Mouse (Mus musculus) stomach, postnatal 0 days (tissue): ENCODE results near the gene Sh3bp2. TPM values are rescaled to one million over a fixed set of nuclear protein-coding genes. Genes with fewer than 3 reads are reported as not detected.
A peak's percentile ranks its signal among the peaks of the same experiment; 100 is the strongest.

Source experiments
- ATAC-seq: fragments of 200-750 bp; cut with Nextera tagmentation; 2 replicates; pipeline ENCODE4 v1.8.0; 2017; ENCODE audit not compliant: low FRiP score, low TSS enrichment
- DNase-seq: peaks from one replicate; pipeline ENCODE4 v3.0.0-alpha.2; 2016; ENCODE audit warnings: low spot score
- H3K27ac ChIP-seq: fragments of 300-500 bp; sonication (generic); replicated peaks from 2 replicates; pipeline ENCODE4 v1.5.1; 2014; ENCODE audit warnings: mild to moderate bottlenecking, control low read depth
- H3K27me3 ChIP-seq: fragments of 300-500 bp; sonication (generic); 2 replicates; pipeline ENCODE4 v1.6.1; 2014; ENCODE audit warnings: low read length; ENCODE audit not compliant: control insufficient read depth, insufficient read depth
- H3K36me3 ChIP-seq: fragments of 300-500 bp; sonication (generic); 2 replicates; pipeline ENCODE4 v1.6.1; 2014; ENCODE audit warnings: low read length, mixed read lengths; ENCODE audit not compliant: control insufficient read depth, insufficient read depth
- H3K4me1 ChIP-seq: fragments of 300-500 bp; sonication (generic); replicated peaks from 2 replicates; pipeline ENCODE4 v1.6.1; 2014; ENCODE audit warnings: antibody characterized with exemption; ENCODE audit not compliant: control insufficient read depth, insufficient read depth
- H3K4me2 ChIP-seq: fragments of 300-500 bp; sonication (generic); replicated peaks from 2 replicates; pipeline ENCODE4 v1.6.1; 2014; ENCODE audit warnings: low read depth, mild to moderate bottlenecking, control low read depth, moderate library complexity
- H3K4me3 ChIP-seq: fragments of 300-500 bp; sonication (generic); 2 replicates; pipeline ENCODE4 v1.5.1; 2014; ENCODE audit warnings: low read depth, low read length, control low read depth
- H3K9ac ChIP-seq: fragments of 300-500 bp; sonication (generic); 2 replicates; pipeline ENCODE4 v1.6.1; 2014; ENCODE audit warnings: mild to moderate bottlenecking, low read length, control low read depth, mixed read lengths
- H3K9me3 ChIP-seq: fragments of 300-500 bp; sonication (generic); 2 replicates; pipeline ENCODE4 v1.6.1; 2016; ENCODE audit warnings: low read length; ENCODE audit not compliant: control insufficient read depth
- CTCF ChIP-seq: IDR thresholded peaks from 2 replicates; pipeline ENCODE4 v1.5.1; 2016; ENCODE audit warnings: antibody characterized with exemption, low read depth, mild to moderate bottlenecking, moderate library complexity
- EP300 ChIP-seq: optimal IDR thresholded peaks from 2 replicates; pipeline ENCODE3; 2016; ENCODE audit warnings: antibody characterized with exemption
- WGBS: fragments of 180-500 bp; shearing (Covaris S2); extraction: QIAGEN DNeasy Blood & Tissue Kit; methylation state at CpG from one replicate; pipeline ENCODE4 v1.1.7; 2014; 5-methylcytosine and 5-hydroxymethylcytosine counted together
- polyA plus RNA-seq: library from polyadenylated mRNA; unstranded; fragments of >200 nt; fragmentation: Nextera tagmentation; extraction: Ambion mirVana; gene quantifications from 2 replicates; pipeline ENCODE4 v1.2.1, GENCODE M21; 2015

Gene Sh3bp2
- polyA plus RNA-seq, 1 experiment from 2014 or later, result 4.9 TPM

GRCm38 (mm10) chr5:34512486-34512885 is 13.2 kb upstream of the Sh3bp2 start:
- 85% methylated on average over 3 of the region's 3 CpGs for WGBS
- Histone ChIP-seq H3K4me1 (0 out of 2 replicates have a peak, but pooled peaks cover 2% of the 10 kb centered on the region), H3K9ac (no peak overlapping the region), H3K9me3 (no peaks in the 10 kb centered on the region), H3K4me3 (peak overlapping the region; percentile 85; the same call in 1 of the 2 replicates), H3K27me3 (no peaks in the 10 kb centered on the region), H3K36me3 (no peaks in the 10 kb centered on the region), H3K27ac (no peak overlapping the region), H3K4me2 (peak overlapping the region; percentile 90)
- ATAC-seq (no peak), DNase-seq (no peak)
- TF ChIP-seq CTCF, result no peak
- TF ChIP-seq EP300, result no peak

GRCm38 (mm10) chr5:34513466-34514217 is 12.0 kb upstream of the Sh3bp2 start, which contains the start of gene Tnip2:
Gene Tnip2 (minus strand): TSS chr5:34513991.
- WGBS, result under 1% methylated on average over 64 of the region's 64 CpGs
- H3K4me2 ChIP-seq, result peak within 1 kb of the TSS; percentile 90
- H3K4me3 ChIP-seq, result peak within 1 kb of the TSS; percentile 85
- peak within 1 kb of the TSS; percentile 85 for H3K27ac ChIP-seq
- TF ChIP-seq EP300 (no peak), CTCF (no peak)
- 0 out of 2 replicates have a peak, but pooled peaks cover 2% of the 10 kb centered on the region for H3K4me1 ChIP-seq
- H3K36me3 ChIP-seq, result no peaks in the 10 kb centered on the region
- peak within 1 kb of the TSS; percentile 91 for H3K9ac ChIP-seq
- peak; percentile 99 for DNase-seq
- no peaks in the 10 kb centered on the region for H3K27me3 ChIP-seq
- ATAC-seq, result peak; percentile 98
- H3K9me3 ChIP-seq, result no peaks in the 10 kb centered on the region

GRCm38 (mm10) chr5:34514218-34514566 is 11.4 kb upstream of the Sh3bp2 start:
- no peak for TF ChIP-seq CTCF
- no peak for TF ChIP-seq EP300
- H3K27ac ChIP-seq, result no peak overlapping the region
- WGBS, result 8% methylated on average over 7 of the region's 7 CpGs
- H3K4me3 ChIP-seq, result peak overlapping the region; percentile 85
- H3K9ac ChIP-seq, result peak overlapping the region; percentile 28
- ATAC-seq (peak; percentile 67; the same call in 1 of the 2 replicates), DNase-seq (no peak)
- H3K4me1 ChIP-seq, result 0 out of 2 replicates have a peak, but pooled peaks cover 2% of the 10 kb centered on the region
- peak overlapping the region; percentile 90 for H3K4me2 ChIP-seq
- H3K36me3 ChIP-seq, result no peaks in the 10 kb centered on the region
- H3K27me3 ChIP-seq, result no peaks in the 10 kb centered on the region
- no peaks in the 10 kb centered on the region for H3K9me3 ChIP-seq

- Histone ChIP-seq H3K36me3 (no peaks in the 10 kb centered on the region), H3K27ac (no peak overlapping the region), H3K4me1 (0 out of 2 replicates have a peak, but pooled peaks cover 2% of the 10 kb centered on the region), H3K9me3 (no peaks in the 10 kb centered on the region), H3K4me2 (no peak overlapping the region), H3K9ac (no peak overlapping the region), H3K27me3 (no peaks in the 10 kb centered on the region), H3K4me3 (no peak overlapping the region)
- ATAC-seq (no peak), DNase-seq (no peak)
- TF ChIP-seq EP300, result no peak
- no peak for TF ChIP-seq CTCF
These were observed 10.5 kb upstream of the Sh3bp2 start for GRCm38 (mm10) chr5:34515096-34515495.

DNA sequence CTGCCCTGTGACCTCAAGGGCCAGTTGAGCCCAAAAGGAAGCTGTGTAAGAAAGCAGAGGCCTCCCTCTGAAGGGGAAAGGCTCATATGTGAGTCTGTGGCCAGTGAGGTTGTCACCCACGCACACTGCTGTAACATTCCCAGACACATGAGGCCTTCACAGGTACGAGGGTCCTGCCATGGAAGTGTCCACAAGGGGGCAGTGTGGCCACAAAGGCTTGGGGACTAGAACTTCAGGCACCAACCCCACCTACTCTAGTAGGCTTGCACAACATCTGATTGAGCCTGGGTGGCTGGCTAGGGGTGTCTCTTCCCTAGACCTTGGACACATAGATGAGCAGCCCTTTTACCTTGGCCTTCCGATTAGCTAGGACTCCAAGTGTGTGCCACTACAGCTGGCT is 7.7 kb upstream of the Sh3bp2 start:
- 24% methylated on average over 3 of the region's 3 CpGs for WGBS
- DNase-seq (peak; percentile 84), ATAC-seq (no peak)
- peak; percentile 93 for TF ChIP-seq CTCF
- no peak for TF ChIP-seq EP300
- no peak overlapping the region for H3K27ac ChIP-seq
- 0 out of 2 replicates have a peak, but pooled peaks cover 2% of the 10 kb centered on the region for H3K4me1 ChIP-seq
- no peaks in the 10 kb centered on the region for H3K9me3 ChIP-seq
- no peak overlapping the region for H3K9ac ChIP-seq
- no peak overlapping the region for H3K4me2 ChIP-seq
- H3K4me3 ChIP-seq, result no peak overlapping the region
- no peaks in the 10 kb centered on the region for H3K27me3 ChIP-seq
- no peaks in the 10 kb centered on the region for H3K36me3 ChIP-seq

GRCm38 (mm10) chr5:34519389-34519910 is 6.2 kb upstream of the Sh3bp2 start:
- no peak overlapping the region for H3K9ac ChIP-seq
- H3K9me3 ChIP-seq, result no peaks in the 10 kb centered on the region
- TF ChIP-seq EP300 (no peak), CTCF (no peak)
- no peaks in the 10 kb centered on the region for H3K27me3 ChIP-seq
- no peak for ATAC-seq
- DNase-seq, result no peak
- 74% methylated on average over 9 of the region's 9 CpGs for WGBS
- no peak overlapping the region for H3K4me2 ChIP-seq
- H3K27ac ChIP-seq, result no peak overlapping the region
- no peak overlapping the region for H3K4me3 ChIP-seq
- H3K4me1 ChIP-seq, result no peaks in the 10 kb centered on the region
- no peaks in the 10 kb centered on the region for H3K36me3 ChIP-seq
